In the genomic region with DNA sequence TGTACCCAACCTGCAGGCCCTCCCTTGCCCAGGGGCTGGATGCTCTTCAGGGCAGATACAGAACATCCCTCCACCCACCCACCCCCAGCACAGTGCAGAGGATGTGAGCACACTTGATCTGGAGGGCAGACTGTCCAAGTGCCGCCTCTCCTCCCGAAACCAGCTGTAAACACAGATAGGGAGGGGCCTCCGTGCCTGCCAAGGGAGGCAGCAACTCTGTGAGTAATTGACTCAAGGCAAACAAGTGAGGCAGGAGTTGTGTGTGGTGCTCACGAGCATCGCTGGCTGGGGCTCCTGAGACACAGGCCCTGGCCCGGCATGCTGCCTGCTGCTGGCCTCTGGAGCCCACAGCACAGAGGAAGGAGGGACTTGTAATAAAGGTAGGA, we compare ENCODE assay signal across 10 mouse cellular contexts. TPM values are rescaled to one million over a fixed set of nuclear protein-coding genes. Genes with fewer than 3 reads are reported as not detected.
DNase-seq lines count a peak whose midpoint lies in the region; ATAC-seq lines count a peak whose summit lies in the region.
"Had no signal": no experiment of that assay in that cellular context is flagged by ENCODE, and none has a peak within 500 bp of the region (broad histone marks: within the 10 kb centered on the region; RNA-seq: fewer than 3 reads in every experiment).

No protein-coding gene starts in this region.

- no peaks in the 10 kb centered on the region for H3K9me3 ChIP-seq in forebrain, embryonic 16.5 days (ENCODE audit: control insufficient read depth, low read length)
- no peaks in the 10 kb centered on the region for H3K9me3 ChIP-seq in hindbrain, embryonic 11.5 days (ENCODE audit: control insufficient read depth, low read length)

- no peaks in the 10 kb centered on the region for H3K36me3 ChIP-seq in forebrain, embryonic 16.5 days (ENCODE audit: control insufficient read depth, insufficient read depth)
- no peaks in the 10 kb centered on the region for H3K36me3 ChIP-seq in hindbrain, embryonic 11.5 days (ENCODE audit: control insufficient read depth, insufficient read depth, low read length)

- no peak overlapping the region for H3K4me2 ChIP-seq in forebrain, embryonic 16.5 days (ENCODE audit: low read length)
- H3K4me2 ChIP-seq in hindbrain, embryonic 11.5 days (replicated peaks; ENCODE audit: low read depth, low read length) = no peak overlapping the region

- DNase-seq in 3134 (ENCODE audit: extremely low read depth, insufficient read length, low spot score) (peak; percentile 71), adipocyte (ENCODE audit: low spot score) (peak; percentile 96)
- DNase-seq in hindbrain, embryonic 11.5 days (ENCODE audit: low spot score) = no peak
- DNase-seq in layer of hippocampus, postnatal 14 days (ENCODE audit: low spot score in 2 of 2) = peak; percentile 54 to 62
- peak; percentile 80 for DNase-seq in lung, postnatal 14 days
- peak; percentile 70 to 79 for DNase-seq in spleen, postnatal 36 days (ENCODE audit: low spot score in 2 of 2)
- no peak for DNase-seq in thymus, postnatal 36 days

- WGBS in forebrain, embryonic 16.5 days = 37% methylated on average over 6 of the region's 6 CpGs
- 46% methylated on average over 6 of the region's 6 CpGs for WGBS in hindbrain, embryonic 11.5 days

- no peaks in the 10 kb centered on the region for H3K27me3 ChIP-seq in forebrain, embryonic 16.5 days (replicated peaks; ENCODE audit: control insufficient read depth, insufficient read depth, low read length)
- no peaks in the 10 kb centered on the region; the same call in 1 of the 2 replicates for H3K27me3 ChIP-seq in hindbrain, embryonic 11.5 days (ENCODE audit: control insufficient read depth, insufficient read depth, low read length)

- no peak overlapping the region for H3K9ac ChIP-seq in forebrain, embryonic 16.5 days (replicated peaks; ENCODE audit: low read depth, low read length)
- H3K9ac ChIP-seq in hindbrain, embryonic 11.5 days (ENCODE audit: low read depth, low read length) = no peak overlapping the region; the same call in 1 of the 2 replicates

- no peak overlapping the region for H3K4me3 ChIP-seq in forebrain, embryonic 16.5 days (replicated peaks; ENCODE audit: low read length)
- no peak overlapping the region for H3K4me3 ChIP-seq in hindbrain, embryonic 11.5 days (ENCODE audit: low read depth, low read length)

- H3K4me1 ChIP-seq in forebrain, embryonic 16.5 days (replicated peaks; ENCODE audit: control insufficient read depth, insufficient read depth, low read length) = peaks cover 3% of the 10 kb centered on the region
- H3K4me1 ChIP-seq in hindbrain, embryonic 11.5 days (replicated peaks; ENCODE audit: control insufficient read depth, insufficient read depth, low read length) = 0 out of 2 replicates have a peak, but pooled peaks cover 3% of the 10 kb centered on the region

- ATAC-seq in forebrain, embryonic 16.5 days = peak; percentile 71; the same call in 1 of the 2 replicates
- ATAC-seq in hindbrain, embryonic 11.5 days (ENCODE audit: low FRiP score) = no peak

- H3K27ac ChIP-seq in forebrain, embryonic 16.5 days (ENCODE audit: low read length) = no peak overlapping the region
- H3K27ac ChIP-seq in hindbrain, embryonic 11.5 days (ENCODE audit: low read depth, low read length) = peak overlapping the region; percentile 30; the same call in 1 of the 2 replicates

RNA-seq across cellular contexts. Expression of a gene that starts 12.2 kb away (rescaled TPM):
- polyA plus RNA-seq in forebrain, embryonic 16.5 days (2015; fragmentation: Nextera tagmentation; extraction: Ambion mirVana) = 1.5 and 1.8 TPM in 2 replicates
- 1.8 TPM in 2 replicates for polyA plus RNA-seq in hindbrain, embryonic 11.5 days (2014; fragmentation: Nextera tagmentation; extraction: Ambion mirVana)
- total RNA-seq in layer of hippocampus, postnatal 14 days (2021) = 10 to 100 TPM; 10.1 to 11.8 TPM

RNA-seq across cellular contexts. Expression of a gene that starts 15.4 kb away (rescaled TPM):
- 0.21 and 0.37 TPM in 2 replicates for polyA plus RNA-seq in forebrain, embryonic 16.5 days (2015; fragmentation: Nextera tagmentation; extraction: Ambion mirVana)
- polyA plus RNA-seq in hindbrain, embryonic 11.5 days (2014; fragmentation: Nextera tagmentation; extraction: Ambion mirVana) = 0.11 and 0.32 TPM in 2 replicates
- total RNA-seq in layer of hippocampus, postnatal 14 days (2021) = under 1 TPM; 0.17 to 0.21 TPM

RNA-seq across cellular contexts. Expression of a gene that starts 33.3 kb away (rescaled TPM):
- polyA plus RNA-seq in forebrain, embryonic 16.5 days (2015; fragmentation: Nextera tagmentation; extraction: Ambion mirVana) = 8.7 and 9.0 TPM in 2 replicates
- 2.0 and 2.4 TPM in 2 replicates for polyA plus RNA-seq in hindbrain, embryonic 11.5 days (2014; fragmentation: Nextera tagmentation; extraction: Ambion mirVana)
- 1 to 10 TPM; 3.0 to 3.5 TPM for total RNA-seq in layer of hippocampus, postnatal 14 days (2021)

RNA-seq across cellular contexts. Expression of a gene that starts 37.3 kb away (rescaled TPM):
- polyA plus RNA-seq in forebrain, embryonic 16.5 days (2015; fragmentation: Nextera tagmentation; extraction: Ambion mirVana) = not detected in 2 replicates
- polyA plus RNA-seq in hindbrain, embryonic 11.5 days (2014; fragmentation: Nextera tagmentation; extraction: Ambion mirVana) = not detected in 2 replicates
- not detected for total RNA-seq in layer of hippocampus, postnatal 14 days (2021)
- total RNA-seq: adrenal gland, adult 18-20 months; neutrophil, adult 5-6 weeks had no signal

RNA-seq across cellular contexts. Expression of a gene that starts 38.5 kb away (rescaled TPM):
- polyA plus RNA-seq in forebrain, embryonic 16.5 days (2015; fragmentation: Nextera tagmentation; extraction: Ambion mirVana) = 90.6 and 97.9 TPM in 2 replicates
- polyA plus RNA-seq in hindbrain, embryonic 11.5 days (2014; fragmentation: Nextera tagmentation; extraction: Ambion mirVana) = 127 and 129 TPM in 2 replicates
- 10 to 100 TPM; 73.6 to 79.4 TPM for total RNA-seq in layer of hippocampus, postnatal 14 days (2021)

Comparison
In these comparisons a context has a peak if more than half of its experiments do, and no peak if none do; other contexts are left out.
1. DNase-seq: peak in 3134 (single experiment), adipocyte (single experiment), layer of hippocampus, postnatal 14 days (2 of 2), lung, postnatal 14 days (single experiment) and spleen, postnatal 36 days (2 of 2); none in hindbrain, embryonic 11.5 days (single experiment) and thymus, postnatal 36 days (0 of 2).